Mouse (Mus musculus) embryonic facial prominence, embryonic 13.5 days (tissue): ENCODE results near the gene Ugt3a2. TPM values are rescaled to one million over a fixed set of nuclear protein-coding genes. Genes with fewer than 3 reads are reported as not detected.

Experiments
- ATAC-seq: fragments of 200-750 bp; cut with Nextera tagmentation; 2 replicates; pipeline ENCODE4 v1.8.0; 2017; ENCODE audit warnings: low read depth; ENCODE audit not compliant: insufficient number of reproducible peaks, insufficient read depth, low FRiP score, low TSS enrichment
- H3K27ac ChIP-seq: fragments of 300-500 bp; sonication (generic); 2 replicates; pipeline ENCODE4 v1.5.1; 2015; ENCODE audit warnings: moderate library complexity, mild to moderate bottlenecking, inconsistent platforms
- H3K27me3 ChIP-seq: fragments of 300-500 bp; sonication (generic); 2 replicates; pipeline ENCODE4 v1.6.1; 2015; ENCODE audit warnings: mild to moderate bottlenecking, inconsistent platforms
- H3K36me3 ChIP-seq: fragments of 300-500 bp; sonication (generic); 2 replicates; pipeline ENCODE4 v1.6.1; 2015; ENCODE audit warnings: mild to moderate bottlenecking, inconsistent platforms
- H3K4me1 ChIP-seq: fragments of 300-500 bp; sonication (generic); 2 replicates; pipeline ENCODE4 v1.6.1; 2015; ENCODE audit warnings: inconsistent platforms
- H3K4me2 ChIP-seq: fragments of 300-500 bp; sonication (generic); 2 replicates; pipeline ENCODE4 v1.6.1; 2015; ENCODE audit warnings: moderate library complexity, mild to moderate bottlenecking, inconsistent platforms
- H3K4me3 ChIP-seq: fragments of 300-500 bp; sonication (generic); 2 replicates; pipeline ENCODE4 v1.5.1; 2015; ENCODE audit warnings: mild to moderate bottlenecking, inconsistent platforms
- H3K9ac ChIP-seq: fragments of 300-500 bp; sonication (generic); 2 replicates; pipeline ENCODE4 v1.6.1; 2015; ENCODE audit warnings: mild to moderate bottlenecking, inconsistent platforms
- H3K9me3 ChIP-seq: fragments of 300-500 bp; sonication (generic); 2 replicates; pipeline ENCODE4 v1.6.1; 2016; ENCODE audit warnings: inconsistent platforms
- WGBS: fragments of 180-500 bp; shearing (Covaris S2); methylation state at CpG from one replicate; pipeline ENCODE4 v1.1.7; 2015; ENCODE audit warnings: mixed read lengths; 5-methylcytosine and 5-hydroxymethylcytosine counted together
- polyA plus RNA-seq: library from polyadenylated mRNA; unstranded; fragments of >200 nt; fragmentation: Nextera tagmentation; extraction: Ambion mirVana; gene quantifications from 2 replicates; pipeline ENCODE4 v1.2.1, GENCODE M21; 2015

Ugt3a2 gene
- not detected in 2 replicates for polyA plus RNA-seq

- Histone ChIP-seq H3K4me2 (no peak within 1 kb of the TSS), H3K27me3 (no peaks in the 10 kb centered on the region), H3K9me3 (no peaks in the 10 kb centered on the region), H3K4me1 (no peaks in the 10 kb centered on the region), H3K9ac (no peak within 1 kb of the TSS), H3K27ac (no peak within 1 kb of the TSS), H3K4me3 (no peak within 1 kb of the TSS), H3K36me3 (no peaks in the 10 kb centered on the region)
- WGBS, result 83% methylated on average over 4 of the region's 4 CpGs
- no peak for ATAC-seq
Observed at GRCm38 (mm10) chr15:9335341-9335740, at the start of gene Ugt3a2. Gene Ugt3a2, plus strand, starts transcription at chr15:9335550.

- WGBS, result 64% methylated on average over 2 of the region's 2 CpGs
- H3K9ac ChIP-seq, result no peak overlapping the region
- H3K27ac ChIP-seq, result no peak overlapping the region
- H3K9me3 ChIP-seq, result no peaks in the 10 kb centered on the region
- no peaks in the 10 kb centered on the region for H3K27me3 ChIP-seq
- H3K36me3 ChIP-seq, result no peaks in the 10 kb centered on the region
- H3K4me3 ChIP-seq, result no peak overlapping the region
- H3K4me1 ChIP-seq, result no peaks in the 10 kb centered on the region
- no peak for ATAC-seq
- H3K4me2 ChIP-seq, result no peak overlapping the region
Observed at GRCm38 (mm10) chr15:9289660-9290059, 45.7 kb upstream of the Ugt3a2 start.

- H3K36me3 ChIP-seq, result no peaks in the 10 kb centered on the region
- H3K27me3 ChIP-seq, result no peaks in the 10 kb centered on the region
- WGBS, result 75% methylated on average over 8 of the region's 8 CpGs
- no peak overlapping the region for H3K4me2 ChIP-seq
- H3K27ac ChIP-seq, result no peak overlapping the region
- no peaks in the 10 kb centered on the region for H3K4me1 ChIP-seq
- H3K4me3 ChIP-seq, result no peak overlapping the region
- H3K9ac ChIP-seq, result no peak overlapping the region
- 0 out of 2 replicates have a peak, but pooled peaks cover 2% of the 10 kb centered on the region for H3K9me3 ChIP-seq
- no peak for ATAC-seq
Observed at GRCm38 (mm10) chr15:9305978-9306692, 29.2 kb upstream of the Ugt3a2 start.

- Histone ChIP-seq H3K4me3 (no peak overlapping the region), H3K4me2 (no peak overlapping the region), H3K9ac (no peak overlapping the region), H3K27ac (no peak overlapping the region), H3K4me1 (no peaks in the 10 kb centered on the region), H3K27me3 (no peaks in the 10 kb centered on the region), H3K36me3 (no peaks in the 10 kb centered on the region), H3K9me3 (no peaks in the 10 kb centered on the region)
- no peak for ATAC-seq
- 73% methylated on average over 2 of the region's 2 CpGs for WGBS
Observed at GRCm38 (mm10) chr15:9334596-9334995, 754 bp upstream of the Ugt3a2 start.

- Histone ChIP-seq H3K9ac (no peak overlapping the region), H3K4me3 (no peak overlapping the region), H3K27ac (no peak overlapping the region), H3K27me3 (no peaks in the 10 kb centered on the region), H3K9me3 (no peaks in the 10 kb centered on the region), H3K36me3 (no peaks in the 10 kb centered on the region), H3K4me2 (no peak overlapping the region), H3K4me1 (no peaks in the 10 kb centered on the region)
- WGBS, result 83% methylated on average over 3 of the region's 3 CpGs
- no peak for ATAC-seq
Observed at GRCm38 (mm10) chr15:9336616-9337015, 1.3 kb downstream of the Ugt3a2 start.

- Histone ChIP-seq H3K9ac (no peak overlapping the region), H3K27me3 (no peaks in the 10 kb centered on the region), H3K4me1 (no peaks in the 10 kb centered on the region), H3K27ac (no peak overlapping the region), H3K4me2 (no peak overlapping the region), H3K4me3 (no peak overlapping the region), H3K36me3 (no peaks in the 10 kb centered on the region), H3K9me3 (no peaks in the 10 kb centered on the region)
- no peak for ATAC-seq
- WGBS, result 68% methylated on average over 3 of the region's 3 CpGs
Observed at GRCm38 (mm10) chr15:9337021-9337420, 1.7 kb downstream of the Ugt3a2 start.

GRCm38 (mm10) chr15:9348739-9349138 lies 13.4 kb downstream of the Ugt3a2 start:
- H3K9me3 ChIP-seq, result no peaks in the 10 kb centered on the region
- H3K9ac ChIP-seq, result no peak overlapping the region
- H3K27ac ChIP-seq, result no peak overlapping the region
- no peaks in the 10 kb centered on the region for H3K27me3 ChIP-seq
- H3K4me3 ChIP-seq, result no peak overlapping the region
- H3K36me3 ChIP-seq, result no peaks in the 10 kb centered on the region
- no peak overlapping the region for H3K4me2 ChIP-seq
- WGBS, result 49% methylated on average over 3 of the region's 3 CpGs
- no peak for ATAC-seq
- no peaks in the 10 kb centered on the region for H3K4me1 ChIP-seq

GRCm38 (mm10) chr15:9362801-9363200 lies 27.5 kb downstream of the Ugt3a2 start:
- Histone ChIP-seq H3K4me3 (no peak overlapping the region), H3K4me1 (no peaks in the 10 kb centered on the region), H3K9me3 (no peaks in the 10 kb centered on the region), H3K36me3 (no peaks in the 10 kb centered on the region), H3K27ac (no peak overlapping the region), H3K9ac (no peak overlapping the region), H3K4me2 (no peak overlapping the region), H3K27me3 (no peaks in the 10 kb centered on the region)
- WGBS, result 72% methylated on average over 2 of the region's 2 CpGs
- no peak for ATAC-seq

GRCm38 (mm10) chr15:9368774-9369173 lies 33.4 kb downstream of the Ugt3a2 start:
- H3K9me3 ChIP-seq, result no peaks in the 10 kb centered on the region
- 89% methylated on average over 3 of the region's 3 CpGs for WGBS
- no peak for ATAC-seq
- no peak overlapping the region for H3K9ac ChIP-seq
- H3K4me1 ChIP-seq, result no peaks in the 10 kb centered on the region
- no peak overlapping the region for H3K4me2 ChIP-seq
- no peaks in the 10 kb centered on the region for H3K27me3 ChIP-seq
- no peak overlapping the region for H3K4me3 ChIP-seq
- no peak overlapping the region for H3K27ac ChIP-seq
- no peaks in the 10 kb centered on the region for H3K36me3 ChIP-seq

GRCm38 (mm10) chr15:9376281-9376680 lies 40.9 kb downstream of the Ugt3a2 start:
- H3K9ac ChIP-seq, result no peak overlapping the region
- ATAC-seq, result no peak
- H3K4me1 ChIP-seq, result no peaks in the 10 kb centered on the region
- H3K27ac ChIP-seq, result no peak overlapping the region
- H3K4me2 ChIP-seq, result no peak overlapping the region
- WGBS, result 88% methylated on average over 7 of the region's 7 CpGs
- no peaks in the 10 kb centered on the region for H3K36me3 ChIP-seq
- no peak overlapping the region for H3K4me3 ChIP-seq
- H3K9me3 ChIP-seq, result no peaks in the 10 kb centered on the region
- H3K27me3 ChIP-seq, result no peaks in the 10 kb centered on the region

GRCm38 (mm10) chr15:9409475-9409874 lies 74.1 kb downstream of the Ugt3a2 start:
- no peaks in the 10 kb centered on the region for H3K4me1 ChIP-seq
- H3K27me3 ChIP-seq, result no peaks in the 10 kb centered on the region
- no peak overlapping the region for H3K4me3 ChIP-seq
- H3K9ac ChIP-seq, result no peak overlapping the region
- H3K9me3 ChIP-seq, result no peaks in the 10 kb centered on the region
- H3K4me2 ChIP-seq, result no peak overlapping the region
- WGBS, result 89% methylated on average over 3 of the region's 3 CpGs
- H3K27ac ChIP-seq, result no peak overlapping the region
- H3K36me3 ChIP-seq, result no peaks in the 10 kb centered on the region
- no peak for ATAC-seq
